In genomic region chr17:83861444-83862133, GRCm38 (mm10) we compare ENCODE assay signal across 8 mouse cellular contexts. TPM values are rescaled to one million over a fixed set of nuclear protein-coding genes. Genes with fewer than 3 reads are reported as not detected.
DNase-seq lines count a peak whose midpoint lies in the region; ATAC-seq and TF ChIP-seq lines count a peak whose summit lies in the region.

No protein-coding gene starts in this region.

- ATAC-seq in forebrain, embryonic 11.5 days (replicated peaks; ENCODE audit: low FRiP score) = peak; percentile 94
- ATAC-seq in heart, postnatal 0 days (ENCODE audit: insufficient read depth, low read depth) = peak; percentile 94
- peak; percentile 89 for ATAC-seq in liver, embryonic 16.5 days (ENCODE audit: low read depth)
- peak; percentile 95 for ATAC-seq in neural tube, embryonic 13.5 days (ENCODE audit: low read depth)

- TF ChIP-seq CTCF in heart, postnatal 0 days (IDR thresholded peaks at IDR 0.05; ENCODE audit: low read depth) = no peak
- 0 out of 2 replicates have a peak, but pooled peaks have one; percentile 0 for TF ChIP-seq CTCF in testis, adult 2 months (IDR thresholded peaks at IDR 0.05; ENCODE audit: control insufficient read depth, insufficient read depth, insufficient replicate concordance, low read depth, low read length)

- no peaks in the 10 kb centered on the region for H3K9me3 ChIP-seq in forebrain, embryonic 11.5 days (ENCODE audit: control insufficient read depth, low read length)
- H3K9me3 ChIP-seq in heart, postnatal 0 days (replicated peaks; ENCODE audit: control insufficient read depth, low read length) = no peaks in the 10 kb centered on the region
- no peaks in the 10 kb centered on the region for H3K9me3 ChIP-seq in liver, embryonic 16.5 days (replicated peaks; ENCODE audit: control insufficient read depth, low read length)
- no peaks in the 10 kb centered on the region for H3K9me3 ChIP-seq in neural tube, embryonic 13.5 days

- peak overlapping the region; percentile 71 for H3K4me3 ChIP-seq in forebrain, embryonic 11.5 days (ENCODE audit: low read depth, low read length)
- H3K4me3 ChIP-seq in heart, postnatal 0 days (ENCODE audit: low read depth, low read length) = peak overlapping the region; percentile 81
- peak overlapping the region; percentile 85 for H3K4me3 ChIP-seq in liver, embryonic 16.5 days (ENCODE audit: low read depth, low read length)
- peak overlapping the region; percentile 62 for H3K4me3 ChIP-seq in neural tube, embryonic 13.5 days
- peak overlapping the region; percentile 83 for H3K4me3 ChIP-seq in testis, adult 2 months (ENCODE audit: control insufficient read depth, low read depth, low read length)

- peak; percentile 40; the same call in 1 of the 2 replicates for TF ChIP-seq POLR2A in testis, adult 2 months (IDR thresholded peaks at IDR 0.05; ENCODE audit: control insufficient read depth, low read depth, low read length)

- H3K4me2 ChIP-seq in forebrain, embryonic 11.5 days (ENCODE audit: low read depth, low read length, severe bottlenecking) = peak overlapping the region; percentile 79
- peak overlapping the region; percentile 59 for H3K4me2 ChIP-seq in heart, postnatal 0 days (ENCODE audit: low read depth, low read length)
- peak overlapping the region; percentile 86 for H3K4me2 ChIP-seq in liver, embryonic 16.5 days (ENCODE audit: low read depth, low read length)
- peak overlapping the region; percentile 71 for H3K4me2 ChIP-seq in neural tube, embryonic 13.5 days

- WGBS in forebrain, embryonic 11.5 days = under 1% methylated on average over 62 of the region's 62 CpGs
- WGBS in heart, postnatal 0 days = under 1% methylated on average over 62 of the region's 62 CpGs
- WGBS in liver, embryonic 16.5 days (ENCODE audit: insufficient replicate concordance) = under 1% methylated on average over 62 of the region's 62 CpGs
- under 1% methylated on average over 62 of the region's 62 CpGs for WGBS in neural tube, embryonic 13.5 days

- peak overlapping the region; percentile 84 for H3K27ac ChIP-seq in forebrain, embryonic 11.5 days (ENCODE audit: low read depth, low read length)
- H3K27ac ChIP-seq in heart, postnatal 0 days (ENCODE audit: low read depth) = peak overlapping the region; percentile 63
- H3K27ac ChIP-seq in liver, embryonic 16.5 days (ENCODE audit: low read length) = peak overlapping the region; percentile 89
- peak overlapping the region; percentile 88 for H3K27ac ChIP-seq in neural tube, embryonic 13.5 days (replicated peaks)
- peak overlapping the region; percentile 83 for H3K27ac ChIP-seq in testis, adult 2 months (ENCODE audit: control insufficient read depth, insufficient read depth, low read depth, low read length)

- H3K9ac ChIP-seq in forebrain, embryonic 11.5 days (ENCODE audit: low read length) = peak overlapping the region; percentile 74
- peak overlapping the region; percentile 76 for H3K9ac ChIP-seq in heart, postnatal 0 days (replicated peaks; ENCODE audit: low read depth, low read length)
- H3K9ac ChIP-seq in liver, embryonic 16.5 days (ENCODE audit: low read depth, low read length) = peak overlapping the region; percentile 94
- H3K9ac ChIP-seq in neural tube, embryonic 13.5 days = peak overlapping the region; percentile 77

- H3K27me3 ChIP-seq in forebrain, embryonic 11.5 days (ENCODE audit: control insufficient read depth, insufficient read depth, low read length) = no peaks in the 10 kb centered on the region; the same call in 1 of the 2 replicates
- H3K27me3 ChIP-seq in heart, postnatal 0 days (ENCODE audit: control insufficient read depth, insufficient read depth, low read length) = 0 out of 2 replicates have a peak, but pooled peaks cover 3% of the 10 kb centered on the region
- peaks cover 4% of the 10 kb centered on the region; the same call in 1 of the 2 replicates for H3K27me3 ChIP-seq in liver, embryonic 16.5 days (ENCODE audit: control insufficient read depth, insufficient read depth, low read depth, low read length)
- no peaks in the 10 kb centered on the region for H3K27me3 ChIP-seq in neural tube, embryonic 13.5 days
- no peaks in the 10 kb centered on the region for H3K27me3 ChIP-seq in testis, adult 2 months (ENCODE audit: control insufficient read depth, insufficient read depth, low read length)

- no peak; the same call in 1 of the 2 replicates for TF ChIP-seq EP300 in heart, postnatal 0 days (IDR thresholded peaks at IDR 0.05; ENCODE audit: low read depth)

- peak; percentile 97 for DNase-seq in CD8-positive naive resting alpha-beta T cell, adult 2 months (ENCODE audit: low read depth in 2 of 2, low spot score in 2 of 2)
- DNase-seq in c-Kit-positive CD71-negative TER-119-negative erythroid progenitor cells, embryonic 14.5 days (ENCODE audit: low read depth) = peak; percentile 80
- peak; percentile 99 for DNase-seq in forebrain, embryonic 11.5 days (ENCODE audit: low spot score)
- DNase-seq in heart, postnatal 0 days (ENCODE audit: low spot score) = peak; percentile 82
- DNase-seq in kidney, postnatal 4 days = peak; percentile 97

- peaks cover 4% of the 10 kb centered on the region; the same call in 1 of the 2 replicates for H3K4me1 ChIP-seq in forebrain, embryonic 11.5 days (replicated peaks; ENCODE audit: control insufficient read depth, insufficient read depth, low read length)
- H3K4me1 ChIP-seq in heart, postnatal 0 days (ENCODE audit: control insufficient read depth, insufficient read depth) = 0 out of 2 replicates have a peak, but pooled peaks cover 4% of the 10 kb centered on the region
- H3K4me1 ChIP-seq in liver, embryonic 16.5 days (ENCODE audit: control insufficient read depth, low read depth, low read length) = peaks cover 29% of the 10 kb centered on the region
- 0 out of 2 replicates have a peak, but pooled peaks cover 9% of the 10 kb centered on the region for H3K4me1 ChIP-seq in neural tube, embryonic 13.5 days (replicated peaks)
- H3K4me1 ChIP-seq in testis, adult 2 months (ENCODE audit: control insufficient read depth, insufficient read depth, low read length) = peaks cover 2% of the 10 kb centered on the region; the same call in 1 of the 2 replicates

- H3K36me3 ChIP-seq in forebrain, embryonic 11.5 days (ENCODE audit: control insufficient read depth, insufficient read depth, low read length) = no peaks in the 10 kb centered on the region
- no peaks in the 10 kb centered on the region for H3K36me3 ChIP-seq in heart, postnatal 0 days (replicated peaks; ENCODE audit: control insufficient read depth, insufficient read depth, low read length)
- H3K36me3 ChIP-seq in liver, embryonic 16.5 days (ENCODE audit: control insufficient read depth, insufficient read depth) = no peaks in the 10 kb centered on the region
- H3K36me3 ChIP-seq in neural tube, embryonic 13.5 days = no peaks in the 10 kb centered on the region
- H3K36me3 ChIP-seq in testis, adult 2 months (ENCODE audit: control insufficient read depth, insufficient read depth, low read length) = no peaks in the 10 kb centered on the region

RNA-seq across cellular contexts. Expression of gene Haao, which starts 13.8 kb away (rescaled TPM):
- not detected in 2 replicates for polyA plus RNA-seq in forebrain, embryonic 11.5 days (2014; fragmentation: Nextera tagmentation; extraction: Ambion mirVana)
- not detected in 2 replicates for total RNA-seq in heart, postnatal 0 days (2014; rRNA removed; ENCODE audit: low replicate concordance)
- polyA plus RNA-seq in heart, postnatal 0 days (2015; fragmentation: Nextera tagmentation; extraction: Ambion mirVana) = 0.08 and 0.26 TPM in 2 replicates
- 77.1 and 88.0 TPM in 2 replicates for polyA plus RNA-seq in liver, embryonic 16.5 days (2015; fragmentation: Nextera tagmentation; extraction: Ambion mirVana)
- polyA plus RNA-seq in neural tube, embryonic 13.5 days (2015; fragmentation: Nextera tagmentation; extraction: Ambion mirVana) = not detected in 2 replicates
- 0.18 and 0.19 TPM in 2 replicates for polyA plus RNA-seq in testis, adult 2 months (2012; rRNA removed)

Comparison
In these comparisons a context has a peak if more than half of its experiments do, and no peak if none do; other contexts are left out.
1. Peak in every context shown above with its lines: DNase-seq, ATAC-seq, H3K4me3 ChIP-seq and H3K27ac ChIP-seq.
2. RNA of gene Haao, which starts 13.8 kb away (polyA plus RNA-seq): 77.1 to 88.0 TPM in liver, embryonic 16.5 days; 0.08 to 0.26 TPM in heart, postnatal 0 days, 0.18 to 0.19 TPM in testis, adult 2 months, not detected in neural tube, embryonic 13.5 days and not detected in forebrain, embryonic 11.5 days; every median in the first group is over 10 times any median in the second.